Mouse (Mus musculus): ENCODE measurements around the gene Wdr95. TPM values are rescaled to one million over a fixed set of nuclear protein-coding genes. Genes with fewer than 3 reads are reported as not detected.

Gene Wdr95
- polyA plus RNA-seq, 1 experiment from 2014 or later: 0.19 TPM

DNA sequence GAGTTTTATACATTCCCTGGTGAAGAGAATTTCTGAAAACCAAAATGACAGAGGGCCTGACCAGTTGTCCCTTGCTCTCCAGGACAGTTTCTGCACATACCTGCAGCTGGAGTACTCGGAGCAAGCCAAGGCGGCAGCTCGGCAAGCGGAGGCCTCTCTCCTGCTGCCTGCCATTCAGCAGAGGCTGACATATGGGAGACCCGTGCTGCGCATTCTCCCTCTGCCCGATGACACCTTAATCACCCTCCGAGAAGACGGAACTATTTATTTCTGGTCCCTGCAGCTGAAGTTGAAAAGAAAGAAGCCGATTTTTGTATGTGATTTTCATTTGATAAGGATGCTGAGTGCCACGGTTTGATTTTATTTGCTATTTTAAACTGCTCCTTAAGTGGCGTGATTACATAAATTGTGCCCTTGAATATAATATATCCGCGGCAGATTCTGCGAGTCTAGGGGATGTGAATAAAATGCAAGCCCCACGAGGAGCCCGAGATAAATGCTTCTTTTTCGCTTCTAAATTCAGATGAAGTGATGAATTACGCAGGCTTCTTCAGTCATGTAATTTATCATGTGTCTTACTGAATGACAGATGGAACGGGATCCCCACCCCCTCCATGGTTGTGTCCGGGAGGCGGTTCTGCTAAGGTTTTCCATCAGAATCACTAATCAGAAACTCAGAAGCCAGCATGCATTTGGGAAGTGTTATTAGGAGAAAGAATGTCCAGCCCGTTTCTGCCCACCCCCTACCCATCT is 24.9 kb upstream of the Wdr95 start:
- Histone ChIP-seq H3K4me3 (no peak overlapping the region), H3K36me3 (no peaks in the 10 kb centered on the region), H3K27ac (no peak overlapping the region), H3K4me2 (no peak overlapping the region), H3K27me3 (no peaks in the 10 kb centered on the region), H3K9ac (no peak overlapping the region), H3K4me1 (no peaks in the 10 kb centered on the region), H3K9me3 (no peaks in the 10 kb centered on the region)
- no peak for ATAC-seq (ENCODE audit: insufficient number of reproducible peaks, low FRiP score, low TSS enrichment, low read depth)
- 74% methylated on average over 23 of the region's 23 CpGs for WGBS

DNA sequence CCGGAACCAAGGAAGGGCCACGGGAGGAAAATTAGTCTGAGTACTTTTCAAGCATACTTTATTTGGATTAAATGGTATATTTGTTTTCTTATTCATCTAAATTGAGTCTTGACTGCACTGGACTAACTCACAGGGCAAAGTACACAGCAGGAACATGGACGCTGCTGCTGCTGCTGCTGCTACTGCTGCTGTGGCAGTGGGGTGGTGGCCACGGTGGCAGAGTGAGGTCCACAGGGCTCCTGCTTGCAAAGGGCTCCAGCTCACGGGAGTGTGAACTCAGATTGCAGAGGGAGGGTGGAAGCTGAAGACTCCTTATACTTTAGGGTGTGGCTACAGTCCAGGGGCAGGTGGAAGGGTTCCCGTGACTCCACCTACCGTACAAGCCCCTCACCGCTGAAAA is 23.5 kb upstream of the Wdr95 start:
- Histone ChIP-seq H3K27ac (no peak overlapping the region), H3K9ac (no peak overlapping the region), H3K4me1 (no peaks in the 10 kb centered on the region), H3K9me3 (no peaks in the 10 kb centered on the region), H3K27me3 (no peaks in the 10 kb centered on the region), H3K4me2 (no peak overlapping the region), H3K4me3 (no peak overlapping the region), H3K36me3 (no peaks in the 10 kb centered on the region)
- WGBS: 80% methylated on average over 8 of the region's 8 CpGs
- ATAC-seq (ENCODE audit: insufficient number of reproducible peaks, low FRiP score, low TSS enrichment, low read depth): no peak

DNA sequence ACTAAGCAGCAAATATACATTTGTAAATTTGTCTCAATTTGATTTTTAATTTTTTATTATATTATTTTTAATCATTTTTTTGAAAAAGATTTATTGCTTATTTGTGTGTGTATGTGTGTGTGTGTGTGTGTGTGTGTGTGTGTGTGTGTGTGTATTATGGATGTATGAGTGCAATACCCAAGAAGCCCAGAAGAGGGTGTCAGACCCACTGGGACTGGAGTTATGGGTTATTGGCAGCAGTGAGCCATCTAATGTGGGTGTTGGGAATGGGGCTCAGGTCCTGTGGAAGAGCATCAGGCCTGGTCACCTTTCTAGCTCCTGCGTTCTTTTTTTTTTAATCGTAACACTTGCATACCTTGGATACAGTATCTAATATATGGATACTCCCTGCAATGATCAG is 22.4 kb upstream of the Wdr95 start:
- H3K27ac ChIP-seq: no peak overlapping the region
- no peak overlapping the region for H3K9ac ChIP-seq
- WGBS: 100% methylated on average over 2 of the region's 2 CpGs
- no peaks in the 10 kb centered on the region for H3K36me3 ChIP-seq
- no peak overlapping the region for H3K4me2 ChIP-seq
- H3K27me3 ChIP-seq: no peaks in the 10 kb centered on the region
- H3K4me3 ChIP-seq: no peak overlapping the region
- no peak for ATAC-seq (ENCODE audit: insufficient number of reproducible peaks, low FRiP score, low TSS enrichment, low read depth)
- no peaks in the 10 kb centered on the region for H3K4me1 ChIP-seq
- no peaks in the 10 kb centered on the region for H3K9me3 ChIP-seq

DNA sequence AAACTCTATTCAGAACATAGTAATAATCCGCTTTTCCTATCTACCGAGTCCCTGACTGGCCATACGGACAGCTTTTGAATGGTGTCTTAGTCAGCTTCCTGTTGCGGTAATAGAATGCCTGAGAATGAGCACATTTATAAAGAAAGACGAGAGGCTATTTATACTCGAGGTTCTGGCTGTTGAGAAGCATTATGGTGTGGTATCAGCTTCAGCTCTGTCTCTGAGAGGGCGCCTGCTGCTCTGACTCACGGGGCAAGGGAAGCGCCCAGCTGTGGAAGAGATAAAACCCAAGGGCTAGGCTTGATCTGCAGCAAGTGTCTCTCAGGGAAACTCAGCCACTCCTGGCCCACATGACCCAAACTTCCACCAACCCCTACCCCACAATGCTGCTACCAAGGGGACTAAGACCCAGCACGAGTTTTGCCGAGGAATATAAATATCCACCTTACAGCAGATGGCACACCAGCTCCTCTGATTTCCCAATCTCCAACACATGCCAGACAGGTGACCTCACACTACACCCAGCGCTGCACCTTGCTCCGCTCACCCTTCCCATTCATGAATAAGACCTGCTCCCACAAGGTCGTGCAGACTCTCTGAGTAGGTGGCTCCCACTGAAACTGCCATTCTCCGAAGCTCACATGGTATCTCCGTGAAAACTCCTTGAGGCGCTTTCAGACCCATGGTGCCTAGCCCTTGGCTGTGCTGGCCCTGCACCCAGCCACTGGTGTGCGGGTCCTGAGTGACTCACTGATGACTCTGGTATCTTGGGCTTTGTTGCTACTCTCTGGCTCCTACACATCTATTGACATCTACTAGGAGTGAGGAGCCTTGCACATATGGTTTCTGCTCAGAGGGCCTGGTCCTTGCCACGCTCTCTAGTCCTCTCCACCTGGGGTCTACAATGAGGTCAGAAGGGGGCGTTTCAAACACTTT is 20.1 kb upstream of the Wdr95 start:
- no peak overlapping the region for H3K9ac ChIP-seq
- ATAC-seq (ENCODE audit: insufficient number of reproducible peaks, low FRiP score, low TSS enrichment, low read depth): no peak

DNA sequence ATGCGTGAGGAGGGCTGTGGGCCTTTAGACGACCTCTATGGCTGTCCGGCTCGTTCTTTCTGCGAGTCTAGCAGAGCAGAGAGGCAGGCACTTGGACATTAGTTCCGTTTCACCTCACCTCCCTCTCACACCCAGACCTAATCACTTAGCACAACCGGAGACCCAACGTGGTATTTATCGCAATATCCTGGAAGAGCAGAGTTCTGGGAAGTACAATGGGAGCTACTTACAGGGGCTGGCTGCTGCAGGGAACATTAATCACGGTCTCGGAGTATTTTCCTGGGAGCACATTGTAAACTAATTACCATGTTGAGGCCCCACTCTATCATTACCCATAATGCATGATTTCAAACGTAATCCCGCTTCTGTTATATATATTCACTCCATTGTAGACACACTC is 18.2 kb upstream of the Wdr95 start:
- peaks cover 18% of the 10 kb centered on the region for H3K4me1 ChIP-seq
- ATAC-seq (ENCODE audit: insufficient number of reproducible peaks, low FRiP score, low TSS enrichment, low read depth): no peak
- H3K27ac ChIP-seq: no peak overlapping the region
- H3K27me3 ChIP-seq: no peaks in the 10 kb centered on the region
- 65% methylated on average over 13 of the region's 13 CpGs for WGBS
- H3K36me3 ChIP-seq: no peaks in the 10 kb centered on the region
- no peak overlapping the region for H3K4me2 ChIP-seq
- H3K4me3 ChIP-seq: no peak overlapping the region
- no peaks in the 10 kb centered on the region for H3K9me3 ChIP-seq
- H3K9ac ChIP-seq: no peak overlapping the region

More for the DNA sequence above, 20.1 kb upstream of the Wdr95 start:
- Histone ChIP-seq H3K36me3 (no peaks in the 10 kb centered on the region), H3K9me3 (no peaks in the 10 kb centered on the region), H3K4me2 (no peak overlapping the region), H3K27ac (no peak overlapping the region), H3K27me3 (no peaks in the 10 kb centered on the region), H3K4me1 (peaks cover 1% of the 10 kb centered on the region), H3K4me3 (no peak overlapping the region)
- whole genome bisulfite sequencing: 79% methylated on average over 20 of the region's 20 CpGs

DNA sequence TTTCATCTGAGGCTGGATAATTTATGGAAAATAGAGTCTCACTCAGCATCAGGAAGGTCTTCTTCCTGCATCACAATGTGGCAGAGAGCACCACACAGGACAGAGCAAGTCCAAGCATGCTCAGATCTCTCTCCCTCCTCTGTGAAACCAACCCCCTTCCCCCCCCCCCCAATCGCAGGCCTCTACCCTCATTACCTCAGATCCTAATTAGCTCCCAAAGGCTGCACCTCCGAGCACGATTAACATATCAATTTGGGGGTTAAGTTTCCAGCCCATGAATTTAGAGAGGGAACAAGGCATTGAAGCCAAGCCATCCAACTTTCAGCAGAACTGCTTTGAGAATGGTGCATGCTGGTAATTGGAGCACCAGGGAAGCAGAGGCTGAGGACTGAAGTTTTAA is 15.8 kb upstream of the Wdr95 start:
- Histone ChIP-seq H3K36me3 (no peaks in the 10 kb centered on the region), H3K9me3 (no peaks in the 10 kb centered on the region), H3K9ac (no peak overlapping the region), H3K4me2 (no peak overlapping the region), H3K27me3 (no peaks in the 10 kb centered on the region), H3K4me3 (no peak overlapping the region), H3K4me1 (peaks cover 18% of the 10 kb centered on the region), H3K27ac (no peak overlapping the region)
- no peak for ATAC-seq (ENCODE audit: insufficient number of reproducible peaks, low FRiP score, low TSS enrichment, low read depth)
- WGBS: 26% methylated on average over 3 of the region's 3 CpGs

DNA sequence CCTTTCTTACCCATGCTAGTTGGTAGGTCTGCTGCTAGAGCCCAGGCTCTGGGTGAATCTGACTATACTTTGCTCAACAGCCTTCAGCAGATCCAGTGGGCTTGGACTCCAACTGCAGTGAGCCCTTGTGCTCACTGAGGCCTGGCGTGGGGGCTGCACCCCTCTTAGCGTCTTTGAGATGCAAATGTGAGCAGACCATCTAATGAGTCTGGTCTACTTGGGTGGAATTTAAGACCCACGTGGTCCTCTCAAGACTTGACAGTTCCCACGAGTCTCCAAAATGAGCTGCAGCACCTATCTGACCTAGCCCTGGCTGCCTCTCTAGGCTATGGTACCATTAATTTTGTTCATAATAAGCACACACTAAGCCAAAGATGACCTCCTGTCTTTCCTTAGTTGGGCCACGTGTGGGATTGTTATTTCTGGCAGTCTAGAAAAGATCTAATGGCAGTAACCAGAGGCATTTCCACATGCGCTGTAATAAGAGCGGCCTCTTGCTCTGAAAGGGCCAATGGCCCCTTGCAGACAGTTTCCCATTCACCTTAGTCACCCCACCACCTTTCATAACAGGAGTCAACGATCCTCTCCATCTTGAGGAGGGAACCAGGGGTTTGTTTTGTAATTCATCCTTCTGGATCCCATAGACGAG is 14.9 kb upstream of the Wdr95 start:
- no peaks in the 10 kb centered on the region for H3K36me3 ChIP-seq
- peak overlapping the region; percentile 35 for H3K4me2 ChIP-seq
- no peak overlapping the region for H3K9ac ChIP-seq
- 0 out of 2 replicates have a peak, but pooled peaks have one; percentile 16 for ATAC-seq (ENCODE audit: insufficient number of reproducible peaks, low FRiP score, low TSS enrichment, low read depth)
- H3K27ac ChIP-seq: peak overlapping the region; percentile 71
- no peak overlapping the region for H3K4me3 ChIP-seq
- 40% methylated on average over 9 of the region's 9 CpGs for WGBS
- no peaks in the 10 kb centered on the region for H3K27me3 ChIP-seq
- peaks cover 18% of the 10 kb centered on the region for H3K4me1 ChIP-seq
- no peaks in the 10 kb centered on the region for H3K9me3 ChIP-seq

DNA sequence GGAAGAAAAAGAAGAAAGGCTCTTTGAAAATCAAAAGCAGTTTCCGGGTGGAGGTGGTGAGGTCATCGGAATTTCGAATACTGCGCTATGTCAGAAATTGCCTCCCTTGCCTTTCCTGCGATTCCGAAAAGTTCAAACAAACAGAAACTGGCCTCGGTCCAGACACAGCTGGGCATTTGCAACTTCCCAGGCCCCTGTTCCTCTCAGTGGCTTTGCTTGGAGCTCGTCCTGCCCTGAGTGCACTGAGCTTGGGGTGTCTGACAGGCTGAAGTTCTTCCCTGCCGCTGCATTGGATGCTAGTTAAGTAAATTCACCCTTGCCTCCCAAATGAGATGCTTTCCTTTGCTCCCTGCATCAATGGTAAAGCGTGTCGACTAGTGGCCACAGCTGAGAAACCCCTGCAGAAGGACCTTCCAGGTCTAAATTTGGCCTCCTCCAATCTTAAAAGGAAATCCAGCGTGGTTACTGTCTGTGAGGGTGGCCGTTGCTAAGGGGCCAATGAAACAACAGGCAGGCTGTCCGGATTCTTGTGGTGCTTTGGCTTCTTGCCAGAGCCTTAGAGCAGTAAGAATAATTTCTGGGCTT is 14.3 kb upstream of the Wdr95 start:
- Histone ChIP-seq H3K36me3 (no peaks in the 10 kb centered on the region), H3K27me3 (no peaks in the 10 kb centered on the region), H3K4me2 (peak overlapping the region; percentile 35), H3K9me3 (no peaks in the 10 kb centered on the region), H3K4me3 (no peak overlapping the region), H3K27ac (peak overlapping the region; percentile 71), H3K4me1 (peaks cover 18% of the 10 kb centered on the region), H3K9ac (no peak overlapping the region)
- ATAC-seq (ENCODE audit: insufficient number of reproducible peaks, low FRiP score, low TSS enrichment, low read depth): no peak
- 12% methylated on average over 14 of the region's 14 CpGs for WGBS

DNA sequence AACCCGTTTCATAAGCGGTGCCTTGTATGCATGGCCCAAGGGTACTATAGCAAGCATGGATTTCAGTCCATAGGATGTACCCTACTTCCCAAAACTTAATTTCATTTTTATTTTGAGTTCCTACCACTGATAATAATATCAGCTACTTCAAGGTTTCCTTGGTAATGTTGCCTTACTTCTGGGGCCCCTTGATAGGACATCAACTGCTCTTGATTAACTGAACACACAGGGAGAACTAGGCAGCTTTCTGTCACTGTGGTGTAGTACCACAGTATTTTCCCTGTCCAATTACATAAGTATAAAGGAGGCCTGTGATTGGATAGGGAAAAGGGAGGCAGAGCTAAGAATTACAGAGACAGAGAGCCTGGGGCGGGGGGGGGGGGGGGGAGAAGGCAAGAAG is 13.6 kb upstream of the Wdr95 start:
- no peaks in the 10 kb centered on the region for H3K36me3 ChIP-seq
- H3K9ac ChIP-seq: no peak overlapping the region
- no peak overlapping the region for H3K4me3 ChIP-seq
- peak overlapping the region; percentile 71; the same call in 1 of the 2 replicates for H3K27ac ChIP-seq
- H3K4me1 ChIP-seq: peaks cover 18% of the 10 kb centered on the region
- ATAC-seq (ENCODE audit: insufficient number of reproducible peaks, low FRiP score, low TSS enrichment, low read depth): no peak
- H3K4me2 ChIP-seq: no peak overlapping the region
- WGBS: 27% methylated on average over 2 of the region's 3 CpGs
- no peaks in the 10 kb centered on the region for H3K9me3 ChIP-seq
- H3K27me3 ChIP-seq: no peaks in the 10 kb centered on the region

DNA sequence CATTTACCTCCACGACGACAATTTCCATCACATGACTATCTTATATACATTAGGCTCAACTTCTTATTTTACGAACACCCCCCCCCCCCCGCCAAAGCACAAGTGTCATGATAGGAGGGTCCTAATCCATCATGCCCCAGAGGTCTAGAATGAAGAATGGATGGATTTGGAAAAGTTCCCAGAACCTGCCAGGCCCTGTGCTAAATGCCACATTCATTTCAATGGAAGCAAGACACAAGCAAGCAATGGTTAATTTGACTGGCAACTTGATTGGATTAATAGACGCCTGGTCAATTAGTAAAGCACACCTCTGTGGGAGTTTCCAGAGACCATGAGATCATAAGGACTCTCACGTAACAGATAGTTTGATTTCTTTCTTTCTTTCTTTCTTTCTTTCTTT is 11.4 kb upstream of the Wdr95 start:
- ATAC-seq (ENCODE audit: insufficient number of reproducible peaks, low FRiP score, low TSS enrichment, low read depth): no peak

DNA sequence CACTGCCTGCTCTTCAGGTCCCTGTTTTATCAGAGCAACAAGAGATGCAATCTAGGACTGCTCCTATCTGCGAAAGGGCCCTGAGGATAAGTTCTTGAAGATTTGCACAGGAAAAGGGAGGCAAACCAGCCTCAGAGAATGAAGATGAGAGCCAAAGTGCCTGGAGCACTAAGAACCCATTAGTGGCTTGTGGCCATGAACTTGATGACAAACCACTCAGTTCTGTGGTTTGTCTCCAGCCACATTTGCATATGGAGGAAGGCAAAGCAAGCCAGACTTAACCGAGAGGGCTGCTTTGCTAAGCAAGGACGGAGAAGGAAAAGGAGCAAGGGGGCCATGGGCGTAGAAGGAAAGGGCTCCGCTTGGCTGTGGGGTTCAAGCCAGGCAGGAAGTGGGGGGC is 7.7 kb upstream of the Wdr95 start:
- H3K36me3 ChIP-seq: no peaks in the 10 kb centered on the region
- no peaks in the 10 kb centered on the region for H3K9me3 ChIP-seq
- H3K4me3 ChIP-seq: no peak overlapping the region
- 76% methylated on average over 5 of the region's 5 CpGs for WGBS
- H3K4me2 ChIP-seq: no peak overlapping the region
- ATAC-seq (ENCODE audit: insufficient number of reproducible peaks, low FRiP score, low TSS enrichment, low read depth): no peak
- H3K4me1 ChIP-seq: peaks cover 13% of the 10 kb centered on the region
- H3K27ac ChIP-seq: no peak overlapping the region
- H3K27me3 ChIP-seq: no peaks in the 10 kb centered on the region
- H3K9ac ChIP-seq: no peak overlapping the region

More for the DNA sequence above, 11.4 kb upstream of the Wdr95 start:
- H3K4me3 ChIP-seq: no peak overlapping the region
- no peaks in the 10 kb centered on the region for H3K27me3 ChIP-seq
- H3K27ac ChIP-seq: no peak overlapping the region
- H3K36me3 ChIP-seq: no peaks in the 10 kb centered on the region
- H3K4me2 ChIP-seq: no peak overlapping the region
- H3K4me1 ChIP-seq: peaks cover 18% of the 10 kb centered on the region
- WGBS: 73% methylated on average over 6 of the region's 6 CpGs
- no peaks in the 10 kb centered on the region for H3K9me3 ChIP-seq
- no peak overlapping the region for H3K9ac ChIP-seq

All from limb, embryonic 15.5 days (tissue).